Mouse (Mus musculus): ENCODE data around the gene Pcid2. TPM values are rescaled to one million over a fixed set of nuclear protein-coding genes. Genes with fewer than 3 reads are reported as not detected.
"Not testable (repeated sequence)": the region's sequence is repeated elsewhere in the genome, so short reads cannot be mapped to it uniquely, and the experiment has no call there.

The Pcid2 gene
- polyA plus RNA-seq, 1 experiment, result 39.0 TPM

GRCm38 (mm10) chr8:13139641-13140182 lies 34.5 kb upstream of the Pcid2 start:
- Histone ChIP-seq H3K27me3 (ENCODE audit: control insufficient read depth, insufficient read depth, low read length) (no peaks in the 10 kb centered on the region), H3K4me3 (replicated peaks; ENCODE audit: insufficient read depth, low read depth, low read length) (no peak overlapping the region), H3K4me1 (ENCODE audit: control insufficient read depth, insufficient read depth, low read length) (no peaks in the 10 kb centered on the region; the same call in 1 of the 2 replicates), H3K27ac (ENCODE audit: insufficient read depth, low read length) (no peak overlapping the region)
- DNase-seq, result no peak
- TF ChIP-seq POLR2A (IDR thresholded peaks at IDR 0.05; ENCODE audit: borderline replicate concordance, insufficient read depth, low read length), result no peak
- no peak for TF ChIP-seq CTCF (IDR thresholded peaks at IDR 0.05; ENCODE audit: borderline replicate concordance, insufficient read depth, low read depth, low read length)
- WGBS, result 91% methylated on average over 6 of the region's 6 CpGs

GRCm38 (mm10) chr8:13132220-13132619 lies 27.0 kb upstream of the Pcid2 start:
- not testable (repeated sequence) for H3K27me3 ChIP-seq (ENCODE audit: control insufficient read depth, insufficient read depth, low read length); H3K27ac ChIP-seq (ENCODE audit: insufficient read depth, low read length); H3K4me1 ChIP-seq (ENCODE audit: control insufficient read depth, insufficient read depth, low read length); H3K4me3 ChIP-seq (replicated peaks; ENCODE audit: insufficient read depth, low read depth, low read length)
- TF ChIP-seq CTCF (IDR thresholded peaks at IDR 0.05; ENCODE audit: borderline replicate concordance, insufficient read depth, low read depth, low read length), result peak; percentile 55; the same call in 1 of the 2 replicates
- DNase-seq, result peak; percentile 51 to 56
- WGBS, result 46% methylated on average over 9 of the region's 9 CpGs

DNA sequence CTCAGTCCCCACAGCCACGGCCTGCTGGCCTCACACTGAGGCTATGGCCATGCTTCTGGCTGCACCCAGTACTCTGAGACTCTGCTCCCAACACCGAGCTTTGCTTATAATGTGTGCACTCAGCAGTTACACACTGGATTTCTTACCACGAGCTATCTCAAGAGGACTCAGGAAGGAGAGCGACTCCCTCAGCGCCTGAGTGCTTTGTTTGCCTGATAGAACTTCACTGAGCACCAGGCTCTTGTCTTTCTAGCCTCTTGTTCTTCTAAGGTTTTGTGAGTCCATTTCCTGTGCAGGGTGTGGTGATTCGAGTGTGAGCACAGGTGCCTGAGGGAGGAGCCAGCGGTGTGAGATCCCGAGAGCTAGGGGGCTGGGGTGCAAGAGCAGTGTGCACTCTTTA lies 19.6 kb upstream of the Pcid2 start:
- 93% methylated on average over 8 of the region's 8 CpGs for WGBS
- H3K4me1 ChIP-seq (ENCODE audit: control insufficient read depth, insufficient read depth, low read length), result no peaks in the 10 kb centered on the region
- no peak overlapping the region for H3K4me3 ChIP-seq (replicated peaks; ENCODE audit: insufficient read depth, low read depth, low read length)
- no peaks in the 10 kb centered on the region for H3K27me3 ChIP-seq (ENCODE audit: control insufficient read depth, insufficient read depth, low read length)
- DNase-seq, result no peak
- TF ChIP-seq CTCF (IDR thresholded peaks at IDR 0.05; ENCODE audit: borderline replicate concordance, insufficient read depth, low read depth, low read length) (no peak), POLR2A (IDR thresholded peaks at IDR 0.05; ENCODE audit: borderline replicate concordance, insufficient read depth, low read length) (no peak)
- no peak overlapping the region for H3K27ac ChIP-seq (ENCODE audit: insufficient read depth, low read length)

GRCm38 (mm10) chr8:13122887-13123421 lies 17.7 kb upstream of the Pcid2 start:
- DNase-seq, result no peak
- H3K4me1 ChIP-seq (ENCODE audit: control insufficient read depth, insufficient read depth, low read length), result no peaks in the 10 kb centered on the region

GRCm38 (mm10) chr8:13120882-13121665 lies 15.8 kb upstream of the Pcid2 start:
- Histone ChIP-seq H3K4me3 (replicated peaks; ENCODE audit: insufficient read depth, low read depth, low read length) (no peak overlapping the region), H3K4me1 (ENCODE audit: control insufficient read depth, insufficient read depth, low read length) (no peaks in the 10 kb centered on the region), H3K27ac (ENCODE audit: insufficient read depth, low read length) (no peak overlapping the region), H3K27me3 (ENCODE audit: control insufficient read depth, insufficient read depth, low read length) (no peaks in the 10 kb centered on the region)
- WGBS, result 82% methylated on average over 7 of the region's 7 CpGs
- TF ChIP-seq CTCF (IDR thresholded peaks at IDR 0.05; ENCODE audit: borderline replicate concordance, insufficient read depth, low read depth, low read length) (no peak), POLR2A (IDR thresholded peaks at IDR 0.05; ENCODE audit: borderline replicate concordance, insufficient read depth, low read length) (no peak)
- no peak for DNase-seq

More at GRCm38 (mm10) chr8:13122887-13123421, 17.7 kb upstream of the Pcid2 start:
- Histone ChIP-seq H3K27me3 (ENCODE audit: control insufficient read depth, insufficient read depth, low read length) (no peaks in the 10 kb centered on the region), H3K27ac (ENCODE audit: insufficient read depth, low read length) (no peak overlapping the region), H3K4me3 (replicated peaks; ENCODE audit: insufficient read depth, low read depth, low read length) (no peak overlapping the region)
- WGBS, result 96% methylated on average over 7 of the region's 7 CpGs
- TF ChIP-seq POLR2A (IDR thresholded peaks at IDR 0.05; ENCODE audit: borderline replicate concordance, insufficient read depth, low read length), result no peak
- no peak for TF ChIP-seq CTCF (IDR thresholded peaks at IDR 0.05; ENCODE audit: borderline replicate concordance, insufficient read depth, low read depth, low read length)

GRCm38 (mm10) chr8:13118516-13118915 lies 13.3 kb upstream of the Pcid2 start:
- WGBS, result 58% methylated on average over 3 of the region's 3 CpGs
- H3K4me3 ChIP-seq (replicated peaks; ENCODE audit: insufficient read depth, low read depth, low read length), result no peak overlapping the region
- no peak overlapping the region for H3K27ac ChIP-seq (ENCODE audit: insufficient read depth, low read length)
- no peaks in the 10 kb centered on the region for H3K27me3 ChIP-seq (ENCODE audit: control insufficient read depth, insufficient read depth, low read length)
- no peak for DNase-seq
- H3K4me1 ChIP-seq (ENCODE audit: control insufficient read depth, insufficient read depth, low read length), result no peaks in the 10 kb centered on the region
- TF ChIP-seq POLR2A (IDR thresholded peaks at IDR 0.05; ENCODE audit: borderline replicate concordance, insufficient read depth, low read length) (no peak), CTCF (IDR thresholded peaks at IDR 0.05; ENCODE audit: borderline replicate concordance, insufficient read depth, low read depth, low read length) (no peak)

GRCm38 (mm10) chr8:13117096-13117495 lies 11.8 kb upstream of the Pcid2 start:
- 57% methylated on average over 2 of the region's 2 CpGs for WGBS
- Histone ChIP-seq H3K4me3 (replicated peaks; ENCODE audit: insufficient read depth, low read depth, low read length) (no peak overlapping the region), H3K4me1 (ENCODE audit: control insufficient read depth, insufficient read depth, low read length) (no peaks in the 10 kb centered on the region), H3K27ac (ENCODE audit: insufficient read depth, low read length) (no peak overlapping the region), H3K27me3 (ENCODE audit: control insufficient read depth, insufficient read depth, low read length) (no peaks in the 10 kb centered on the region)
- peak in 1 of 2 experiments; percentile 39 for DNase-seq
- TF ChIP-seq POLR2A (IDR thresholded peaks at IDR 0.05; ENCODE audit: borderline replicate concordance, insufficient read depth, low read length) (no peak), CTCF (IDR thresholded peaks at IDR 0.05; ENCODE audit: borderline replicate concordance, insufficient read depth, low read depth, low read length) (no peak)

DNA sequence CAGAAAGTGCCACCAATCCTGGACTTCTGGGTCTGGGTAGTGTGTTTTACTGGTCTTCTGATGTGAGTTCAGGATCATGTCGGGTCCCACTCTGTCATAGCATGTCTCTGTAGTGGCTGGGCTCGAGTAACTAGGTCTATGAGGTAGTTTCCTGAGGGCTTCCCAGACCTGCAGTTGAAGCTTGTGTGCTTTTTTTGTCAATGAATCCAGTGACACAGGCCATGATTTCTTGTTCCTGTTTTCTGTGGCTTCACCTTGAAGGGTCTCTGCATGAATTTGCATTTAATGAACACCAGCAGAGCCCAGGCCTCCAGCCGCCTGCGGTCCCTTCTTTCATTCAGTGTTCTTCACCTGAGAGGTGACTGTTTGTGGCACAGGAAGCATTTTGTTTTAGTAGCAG lies 8.0 kb upstream of the Pcid2 start:
- no peak overlapping the region for H3K4me3 ChIP-seq (replicated peaks; ENCODE audit: insufficient read depth, low read depth, low read length)
- TF ChIP-seq CTCF (IDR thresholded peaks at IDR 0.05; ENCODE audit: borderline replicate concordance, insufficient read depth, low read depth, low read length), result no peak
- no peak for TF ChIP-seq POLR2A (IDR thresholded peaks at IDR 0.05; ENCODE audit: borderline replicate concordance, insufficient read depth, low read length)
- 91% methylated on average over 4 of the region's 4 CpGs for WGBS

More for the DNA sequence above, 8.0 kb upstream of the Pcid2 start:
- no peak for DNase-seq
- H3K27me3 ChIP-seq (ENCODE audit: control insufficient read depth, insufficient read depth, low read length), result no peaks in the 10 kb centered on the region
- no peaks in the 10 kb centered on the region; the same call in 1 of the 2 replicates for H3K4me1 ChIP-seq (ENCODE audit: control insufficient read depth, insufficient read depth, low read length)
- H3K27ac ChIP-seq (ENCODE audit: insufficient read depth, low read length), result no peak overlapping the region
